Mouse (Mus musculus): ENCODE measurements around the gene Pacrg. TPM values are rescaled to one million over a fixed set of nuclear protein-coding genes. Genes with fewer than 3 reads are reported as not detected.

Gene Pacrg
- total RNA-seq, 2 experiments from 2014 or later = 0.25 to 0.48 TPM

DNA sequence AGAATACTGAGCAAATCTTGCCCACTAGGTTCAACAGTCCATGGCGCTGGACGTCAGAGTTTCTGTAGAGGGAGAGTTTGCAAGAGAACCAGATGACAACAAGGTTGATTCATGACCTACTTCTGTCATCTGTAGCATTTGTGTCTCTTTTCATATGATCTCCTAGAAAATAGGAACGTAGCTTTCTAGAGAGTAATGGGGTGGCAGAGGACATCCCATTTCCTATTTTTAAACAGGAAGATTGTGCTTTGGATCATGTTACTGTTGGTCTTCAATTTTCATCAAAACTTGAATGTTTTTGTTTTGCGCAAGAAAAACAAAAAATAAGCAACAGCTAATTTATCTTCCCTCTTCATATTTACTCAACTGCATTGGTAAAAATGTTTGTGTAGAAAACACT, 379.2 kb downstream of the Pacrg start:
- ATAC-seq (ENCODE audit: poor library complexity, severe bottlenecking) = no peak

DNA sequence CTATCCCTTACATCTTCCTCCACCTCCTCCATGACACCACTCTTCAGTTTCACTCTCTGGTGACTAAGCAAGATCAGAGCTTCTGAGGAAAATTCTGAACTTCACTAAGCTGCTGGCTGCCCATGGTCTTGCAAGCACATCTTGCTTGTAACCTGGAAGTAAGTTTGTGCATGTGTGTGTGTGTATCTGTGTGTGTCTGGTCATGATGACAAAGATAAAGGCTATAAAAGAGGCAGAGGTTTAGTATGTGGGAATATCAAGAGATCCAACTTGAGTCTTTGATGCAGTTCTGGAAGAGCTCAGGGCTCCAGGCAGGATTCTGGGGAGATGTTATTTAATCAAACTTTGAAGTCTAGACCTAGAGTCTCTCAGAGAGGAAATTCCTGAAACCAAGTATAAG, 381.4 kb downstream of the Pacrg start:
- ATAC-seq (ENCODE audit: poor library complexity, severe bottlenecking) = no peak

DNA sequence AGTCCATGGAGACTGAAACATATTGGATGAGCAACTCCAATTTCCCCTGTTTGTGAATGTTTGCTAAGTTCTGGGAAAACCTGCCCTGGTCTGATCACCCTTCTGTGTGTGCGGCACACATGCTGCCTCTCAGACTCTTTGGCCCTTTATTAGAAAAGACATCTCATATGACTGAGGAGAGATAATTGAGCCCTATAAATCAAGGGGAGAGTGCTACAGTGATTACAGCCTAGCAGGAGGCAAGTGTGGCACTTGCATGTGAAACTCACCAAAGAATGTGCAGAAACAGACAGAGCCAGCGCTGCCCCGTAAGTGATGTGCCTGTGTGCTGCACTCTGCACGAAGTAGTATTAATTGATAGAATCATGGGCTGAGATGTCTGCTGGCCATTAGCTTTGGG, 383.7 kb downstream of the Pacrg start:
- ATAC-seq (ENCODE audit: poor library complexity, severe bottlenecking) = no peak

DNA sequence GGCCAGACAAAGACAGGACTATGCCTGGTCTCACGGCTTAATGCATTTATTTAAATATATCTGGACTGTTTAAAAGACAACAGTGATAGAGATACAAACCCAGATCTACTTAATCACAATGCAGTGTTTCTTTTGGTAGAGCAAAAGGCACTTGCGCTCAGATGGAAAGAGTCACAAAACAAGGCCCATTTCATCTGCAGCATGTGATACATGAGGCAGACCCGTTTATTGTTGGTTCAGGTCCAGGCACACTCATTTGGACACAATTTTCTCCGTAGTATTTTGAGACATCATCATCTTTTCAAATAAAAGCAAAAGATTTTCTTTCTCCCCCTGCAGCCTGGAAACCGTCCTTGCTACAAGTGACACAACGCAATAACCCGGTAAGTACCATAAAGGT, 384.1 kb downstream of the Pacrg start:
- no peak for ATAC-seq (ENCODE audit: poor library complexity, severe bottlenecking)

DNA sequence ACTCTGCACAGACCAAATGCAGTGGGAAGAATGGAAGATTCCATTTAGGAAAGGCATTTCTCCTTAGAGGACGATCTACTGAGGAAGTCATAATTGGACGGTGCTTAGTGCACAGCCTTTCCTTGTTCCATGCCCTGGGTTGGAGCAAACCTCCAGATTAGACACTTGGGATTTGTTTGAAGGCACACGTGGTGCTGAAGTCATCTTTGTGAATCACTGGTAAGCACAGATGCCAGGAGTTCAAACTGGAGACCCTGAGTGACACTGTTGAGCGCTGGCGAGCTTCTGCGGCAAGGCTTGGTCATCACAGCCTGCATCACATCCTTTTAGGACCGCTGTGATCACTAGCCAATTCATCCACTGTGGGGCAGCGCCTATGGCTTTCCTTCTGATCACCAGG, 385.7 kb downstream of the Pacrg start:
- no peak for ATAC-seq (ENCODE audit: poor library complexity, severe bottlenecking)

DNA sequence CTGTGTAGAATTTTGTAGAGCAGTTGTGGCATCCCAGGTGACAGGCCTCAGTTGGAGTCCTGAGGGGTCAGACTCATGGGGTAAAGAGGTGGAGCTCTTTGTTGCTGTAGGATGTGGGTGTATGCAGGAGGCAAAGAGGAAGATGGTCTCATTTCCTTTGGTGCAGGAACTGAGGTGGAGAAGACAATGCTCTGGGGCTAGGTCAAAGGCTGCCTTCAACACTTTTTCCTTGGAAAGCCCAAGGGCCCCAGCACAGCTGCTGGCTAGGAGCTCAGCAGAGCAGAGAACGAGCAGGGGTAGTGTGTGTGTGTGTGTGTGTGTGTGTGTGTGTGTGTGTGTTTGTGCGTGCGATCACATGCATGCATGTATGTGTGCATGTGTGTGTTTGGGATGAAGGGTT, 387.3 kb downstream of the Pacrg start:
- no peak for ATAC-seq (ENCODE audit: poor library complexity, severe bottlenecking)

DNA sequence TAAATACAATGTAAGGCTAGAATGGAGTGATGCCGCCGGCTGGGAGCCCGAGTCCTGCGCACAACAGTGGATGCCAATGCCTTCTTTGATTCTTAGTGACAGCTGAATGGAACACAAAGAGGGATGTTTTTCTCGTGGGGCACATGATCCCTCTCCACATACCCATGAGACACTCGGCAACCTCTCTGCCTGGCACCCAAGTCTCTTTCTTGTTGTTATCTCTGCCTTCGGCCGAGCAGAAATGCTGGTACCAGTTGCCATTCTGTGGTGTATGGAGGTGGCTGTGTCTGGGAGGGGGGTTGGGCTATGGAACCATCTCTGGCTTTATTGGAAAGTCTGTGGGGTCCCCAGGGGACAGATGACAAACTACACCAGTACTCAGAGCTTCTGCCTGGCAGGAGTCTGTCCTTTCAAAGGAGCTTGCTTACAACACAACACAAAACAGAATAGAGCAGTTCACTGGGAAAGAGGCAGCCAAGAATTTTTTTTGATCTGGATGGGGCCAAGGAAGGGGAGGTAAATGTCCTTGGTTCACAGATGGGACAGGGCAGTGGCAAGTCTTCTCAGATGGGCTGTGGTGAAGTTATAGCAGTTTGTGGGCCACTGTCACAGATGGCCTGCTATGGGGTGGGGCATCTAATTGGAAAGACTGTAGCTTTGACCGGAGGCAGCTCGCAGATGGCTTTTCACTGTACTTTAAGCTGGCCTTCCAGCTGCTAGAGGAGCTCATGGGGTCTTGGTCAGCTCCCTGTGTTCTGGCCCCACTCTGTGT, 388.6 kb downstream of the Pacrg start:
- ATAC-seq (ENCODE audit: poor library complexity, severe bottlenecking) = no peak

DNA sequence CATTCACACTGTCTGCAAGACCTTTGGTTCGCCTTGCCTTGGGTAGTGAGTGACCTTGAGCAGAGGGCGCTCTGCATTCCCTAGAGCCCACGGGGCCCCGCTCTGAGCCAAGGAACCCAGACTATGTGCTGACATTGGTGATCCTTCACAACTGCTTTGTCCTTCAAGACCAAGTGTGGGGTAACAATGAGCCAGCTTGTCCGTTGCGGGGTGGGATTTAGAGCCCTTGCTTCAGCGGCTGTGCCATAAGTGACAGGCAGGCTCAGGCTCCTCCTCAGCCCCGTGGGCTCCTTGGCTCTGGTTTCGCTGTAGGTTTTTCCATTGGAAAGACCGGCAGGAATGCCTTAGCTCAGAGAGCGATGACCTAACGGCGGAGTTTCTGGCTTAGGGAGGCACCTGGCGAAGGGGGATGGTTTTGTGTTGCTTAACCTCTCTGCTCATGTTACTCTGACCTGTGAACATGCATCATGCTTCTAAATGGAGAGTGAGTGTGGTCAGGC, 390.3 kb downstream of the Pacrg start:
- ATAC-seq (ENCODE audit: poor library complexity, severe bottlenecking) = no peak

DNA sequence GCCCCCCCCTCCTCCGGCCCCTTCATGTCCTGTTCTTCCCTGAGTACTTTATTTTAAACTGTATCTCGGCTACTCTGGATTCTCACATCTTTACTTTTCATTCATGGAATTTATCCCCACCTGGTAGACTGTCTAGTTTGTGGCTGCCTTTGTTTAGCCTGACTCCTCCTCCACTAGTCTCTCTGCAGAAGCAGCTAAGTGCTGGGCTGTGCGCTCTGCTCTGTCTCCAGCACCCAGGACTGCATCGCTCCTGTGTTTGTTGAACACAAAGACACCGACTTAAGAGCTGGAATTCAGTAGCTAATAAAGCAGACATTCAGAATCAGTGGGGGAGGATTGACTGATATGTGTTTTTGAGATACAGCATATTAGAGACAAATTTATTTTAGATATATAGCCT, 391.7 kb downstream of the Pacrg start:
- ATAC-seq (ENCODE audit: poor library complexity, severe bottlenecking) = no peak

DNA sequence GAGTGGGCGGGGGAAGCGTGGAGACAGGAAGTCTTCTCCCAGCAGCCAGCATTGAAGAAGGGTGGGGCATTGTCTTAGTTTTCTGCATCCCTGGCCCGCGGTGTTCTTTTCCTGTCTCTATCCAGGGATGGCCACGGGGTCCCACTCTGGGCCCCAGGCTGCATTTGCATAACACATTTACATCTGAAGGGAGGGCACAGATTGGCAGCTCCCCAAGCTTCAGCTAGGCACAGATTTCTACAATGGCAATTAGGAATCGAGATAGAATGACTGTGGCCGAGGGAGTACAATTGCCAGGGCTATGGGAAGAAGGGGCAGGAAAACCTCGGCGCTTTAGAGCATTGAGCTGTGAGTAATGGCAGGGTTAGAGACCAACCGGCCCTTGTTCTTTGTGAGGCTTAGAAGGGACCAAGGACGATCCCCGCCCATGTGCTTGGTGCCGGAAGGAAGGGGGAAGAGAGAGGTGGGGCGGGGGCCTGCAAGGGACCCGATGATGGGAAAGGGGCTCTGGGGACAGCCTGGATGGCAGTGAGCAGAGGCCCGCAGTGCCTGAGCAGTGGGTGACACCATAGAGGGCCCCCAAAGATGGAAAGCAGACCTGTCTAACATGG, 398.5 kb downstream of the Pacrg start:
- ATAC-seq (ENCODE audit: poor library complexity, severe bottlenecking) = no peak

DNA sequence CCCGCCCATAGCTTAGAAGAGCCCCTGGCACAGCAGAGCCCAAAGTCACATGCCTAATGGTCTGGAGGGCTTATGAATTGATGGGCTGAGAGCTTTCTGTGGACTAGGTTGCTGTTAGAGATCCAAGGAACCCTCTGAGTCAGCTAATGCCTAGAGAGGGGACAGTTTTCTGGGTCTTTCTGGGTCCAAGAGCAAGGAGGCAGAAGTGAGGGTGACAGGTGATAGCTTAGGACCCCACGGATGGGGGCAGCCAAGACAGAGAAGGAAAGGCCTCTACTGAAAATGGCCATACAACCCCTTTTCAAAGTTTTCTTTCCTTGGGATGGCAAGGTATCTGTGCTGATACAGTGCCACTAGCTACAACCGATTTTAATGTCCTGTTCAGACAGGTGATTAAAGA, 399.1 kb downstream of the Pacrg start:
- no peak for ATAC-seq (ENCODE audit: poor library complexity, severe bottlenecking)

DNA sequence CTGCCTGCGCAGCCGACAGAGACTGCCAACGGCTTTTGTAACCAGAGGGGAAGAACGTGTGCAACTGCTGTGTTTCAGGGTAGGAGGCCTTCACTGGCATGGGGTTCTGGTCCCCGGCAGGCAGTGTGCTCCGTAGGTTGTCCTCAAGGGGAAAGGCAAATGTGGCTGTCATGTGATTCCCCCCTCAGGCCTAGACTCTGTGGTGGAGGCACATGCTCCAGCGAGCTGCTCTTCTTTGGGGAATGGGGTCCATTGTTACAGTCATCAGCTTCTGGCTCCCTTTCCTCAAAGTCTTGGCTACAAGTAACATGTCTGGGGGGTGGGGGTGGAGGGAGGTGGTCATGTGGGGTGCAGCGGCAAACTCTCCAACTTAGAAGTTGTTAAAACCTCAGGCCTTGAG, 400.3 kb downstream of the Pacrg start:
- no peak for ATAC-seq (ENCODE audit: poor library complexity, severe bottlenecking)

DNA sequence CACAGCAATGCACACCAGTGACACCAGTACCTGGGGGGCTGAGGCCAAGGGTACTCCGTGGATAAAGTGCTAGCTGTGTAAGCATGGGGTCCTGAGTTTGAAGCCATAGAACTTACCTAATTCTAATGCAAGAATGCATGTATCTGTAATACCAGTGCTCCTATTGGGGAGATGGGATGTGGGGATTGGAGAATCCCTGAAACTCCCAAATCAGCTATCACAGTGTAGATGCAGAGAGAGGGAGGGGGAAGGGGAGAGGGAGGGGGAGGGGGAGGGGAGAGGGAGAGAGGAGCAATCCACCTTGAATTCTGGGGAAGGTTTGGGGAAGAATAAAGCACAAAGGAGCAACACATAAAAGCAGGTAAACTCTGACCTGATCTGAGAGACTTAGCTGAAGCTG, 405.2 kb downstream of the Pacrg start:
- ATAC-seq (ENCODE audit: poor library complexity, severe bottlenecking) = no peak

DNA sequence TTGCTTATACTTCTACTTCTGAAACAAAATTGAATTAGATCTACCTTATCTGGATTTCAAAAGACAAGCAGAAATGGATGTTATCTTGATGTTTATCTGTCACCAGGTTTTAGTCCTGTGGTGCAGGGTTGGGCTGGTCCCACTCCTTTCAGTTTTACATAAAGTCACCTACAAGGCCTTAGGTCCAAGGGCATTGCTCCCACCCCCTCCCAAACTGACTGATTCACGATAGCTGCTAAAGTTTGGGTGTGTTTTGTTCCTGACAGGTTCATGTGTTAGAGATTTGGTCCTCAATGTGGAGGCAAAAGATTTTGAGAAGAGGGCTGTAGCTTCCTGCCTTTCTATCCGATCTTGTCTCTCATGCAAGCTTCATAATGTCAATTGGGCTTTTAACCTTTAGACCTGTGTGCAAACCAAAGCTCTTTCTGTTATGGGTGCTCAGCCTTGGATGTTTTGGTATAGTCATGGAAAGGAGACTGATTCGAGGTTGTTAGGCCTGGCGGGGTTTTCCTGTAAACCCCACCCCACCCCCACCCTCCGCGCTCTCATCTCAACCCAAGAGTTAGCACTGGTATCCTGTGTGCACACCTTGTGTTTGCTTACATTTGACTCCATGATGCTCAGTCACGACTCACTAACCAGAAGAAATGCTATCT, 407.5 kb downstream of the Pacrg start:
- ATAC-seq (ENCODE audit: poor library complexity, severe bottlenecking) = no peak

DNA sequence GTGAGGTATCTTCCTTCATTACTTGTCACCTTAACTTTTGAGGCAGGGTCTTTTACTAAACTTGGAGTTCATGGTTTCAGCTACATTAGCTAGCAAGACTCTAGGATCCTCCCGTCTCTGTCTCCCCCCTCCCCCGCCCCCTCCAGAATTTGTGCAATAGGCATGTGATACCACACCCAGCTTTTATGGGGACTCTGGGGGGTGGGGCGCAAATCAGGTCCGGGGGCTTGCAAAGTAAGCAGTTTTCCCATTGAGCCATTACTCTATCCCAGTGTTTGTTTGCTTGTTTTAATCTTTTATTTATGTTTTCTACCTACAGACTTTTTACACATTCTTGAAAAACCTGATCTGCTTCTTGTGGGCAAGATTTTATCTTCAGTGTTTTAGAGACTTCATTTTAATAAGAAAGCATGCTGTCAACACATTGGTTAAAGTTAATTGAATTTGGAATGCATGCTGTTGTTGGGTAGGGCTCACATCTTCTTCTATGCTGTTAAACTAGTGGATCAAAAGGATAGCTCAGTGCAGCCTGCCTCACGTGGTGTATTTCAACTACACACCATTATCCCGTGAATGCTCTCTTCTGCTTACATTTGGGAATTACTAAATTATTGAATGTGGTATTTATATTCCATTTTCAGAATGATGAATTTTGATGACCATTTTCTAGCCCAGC, 408.1 kb downstream of the Pacrg start:
- ATAC-seq (ENCODE audit: poor library complexity, severe bottlenecking) = no peak

DNA sequence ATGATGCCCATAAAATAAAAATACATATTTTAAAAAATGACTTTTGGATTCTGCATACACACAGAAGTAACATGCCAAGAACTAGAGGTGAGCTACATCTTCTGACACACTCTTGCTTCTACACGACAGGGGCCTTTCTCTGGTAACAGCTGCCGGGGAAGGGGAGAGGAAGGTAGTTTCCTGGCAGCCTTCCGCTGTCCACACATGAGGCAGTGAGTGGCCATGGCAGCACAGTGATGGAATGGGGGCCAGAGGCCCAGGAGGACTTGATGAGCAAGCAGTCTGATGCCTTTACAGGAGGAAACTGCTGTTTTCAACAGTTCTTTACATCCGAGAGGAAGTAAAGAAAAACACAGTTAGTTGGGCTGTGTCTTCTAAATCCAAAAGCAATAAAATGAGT, 409.3 kb downstream of the Pacrg start:
- ATAC-seq (ENCODE audit: poor library complexity, severe bottlenecking) = no peak

DNA sequence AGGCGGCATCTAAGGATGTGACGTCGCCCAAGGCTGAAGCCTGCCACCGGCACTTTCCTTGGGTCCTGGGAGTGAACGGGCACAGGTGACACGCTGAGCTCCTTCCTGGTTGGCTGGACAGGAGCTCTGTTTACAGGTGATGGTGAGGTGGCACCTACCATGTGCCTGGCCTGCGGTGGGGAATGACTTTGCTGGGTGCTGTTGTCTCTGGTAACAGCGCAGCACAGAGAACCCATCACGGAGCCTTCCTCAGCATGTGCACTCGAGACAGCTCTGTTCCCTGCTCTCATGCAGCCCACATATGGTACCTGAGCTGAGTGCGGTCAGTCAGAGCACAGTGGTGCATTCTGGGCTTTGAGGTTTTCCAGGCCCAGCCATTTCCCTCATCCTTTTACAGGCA, 410.7 kb downstream of the Pacrg start:
- ATAC-seq (ENCODE audit: poor library complexity, severe bottlenecking) = no peak

DNA sequence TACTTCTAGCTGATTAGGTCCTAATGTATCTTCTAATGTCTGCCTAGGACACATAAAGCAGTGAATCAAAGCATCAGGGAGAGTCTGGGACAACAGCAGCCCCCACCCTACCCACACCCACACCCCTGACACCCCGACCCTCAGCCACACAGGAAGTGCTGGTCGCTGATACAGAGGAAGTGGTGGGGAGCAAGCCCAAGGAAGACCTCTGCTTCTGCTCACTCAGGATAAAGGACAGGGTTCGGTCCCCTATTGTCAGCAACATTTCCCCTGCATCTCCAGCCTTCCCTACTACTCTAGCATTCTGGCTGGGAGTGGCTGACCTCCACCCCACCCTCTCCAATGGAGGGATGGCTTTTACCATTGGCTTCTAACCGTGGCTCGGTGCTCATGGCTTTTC, 414.8 kb downstream of the Pacrg start:
- ATAC-seq (ENCODE audit: poor library complexity, severe bottlenecking) = peak; percentile 62

DNA sequence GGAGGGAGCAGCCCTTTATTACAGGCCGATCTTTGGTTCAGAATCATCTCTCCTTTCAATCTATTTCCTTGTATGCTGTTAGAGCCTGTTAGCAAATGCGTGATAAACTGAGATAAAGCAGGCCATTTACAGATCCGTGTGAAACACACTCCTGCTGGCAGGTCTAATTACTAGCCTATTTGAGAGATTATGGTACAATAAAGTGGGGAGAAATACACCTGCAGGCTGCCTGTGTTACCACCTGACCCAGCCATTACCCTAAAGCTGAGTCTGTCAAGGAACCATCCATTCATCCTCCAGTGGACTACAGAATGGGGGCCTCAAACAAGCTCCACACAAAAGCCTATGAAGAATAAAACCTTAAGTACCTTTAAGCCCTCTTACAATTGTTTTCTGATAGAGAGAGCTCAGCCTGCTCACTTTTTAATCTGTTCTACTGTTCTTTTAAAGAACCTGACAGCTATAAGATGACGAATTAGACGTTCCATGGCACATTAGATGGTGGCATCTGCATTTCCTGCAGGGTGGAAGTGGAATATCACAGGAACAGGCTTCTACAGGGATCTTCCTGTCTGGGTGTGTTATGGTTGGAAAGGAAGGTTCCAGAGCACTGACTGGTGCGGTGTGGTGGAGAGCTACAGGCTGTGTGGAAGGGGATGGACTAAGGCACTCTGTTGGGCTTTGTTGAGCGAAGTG, 422.4 kb downstream of the Pacrg start:
- no peak for ATAC-seq (ENCODE audit: poor library complexity, severe bottlenecking)

DNA sequence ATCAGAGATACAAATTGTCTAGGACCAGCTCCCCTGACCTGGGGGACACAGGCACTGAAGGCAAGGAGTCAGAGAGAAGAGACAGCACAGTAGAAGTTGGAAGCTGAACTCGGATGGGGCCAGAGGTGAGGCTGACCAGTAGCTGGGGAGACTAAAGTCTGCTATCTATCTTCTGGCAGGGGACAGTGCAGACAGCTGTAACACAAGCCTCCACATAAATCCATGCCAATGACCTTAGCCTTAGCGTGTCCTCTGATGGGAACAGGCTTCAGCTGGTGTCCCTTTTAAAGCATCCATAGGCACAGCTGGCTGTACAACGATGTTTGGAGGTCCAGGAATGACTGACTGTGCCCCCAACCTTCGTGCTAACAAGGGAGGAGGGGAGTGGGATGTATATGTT, 423.1 kb downstream of the Pacrg start:
- no peak for ATAC-seq (ENCODE audit: poor library complexity, severe bottlenecking)

DNA sequence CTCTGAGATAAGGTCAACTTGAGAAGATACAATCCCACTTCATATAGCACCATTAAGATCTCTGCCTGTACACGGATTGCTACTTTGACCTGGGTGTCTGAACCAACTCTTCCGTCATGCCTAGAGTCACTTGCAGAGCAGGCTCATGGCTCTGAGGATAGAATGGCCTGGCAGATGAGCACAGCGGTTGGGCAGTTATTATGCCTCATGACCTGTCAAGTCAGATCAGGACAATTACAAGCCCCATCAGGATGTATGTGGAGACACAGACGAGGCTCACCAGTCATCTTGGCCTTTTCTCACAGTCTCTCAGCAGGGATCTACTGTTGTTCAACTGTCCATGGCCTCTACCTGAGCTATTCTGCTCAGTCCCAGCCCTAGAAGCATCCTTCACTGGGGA, 424.0 kb downstream of the Pacrg start:
- no peak for ATAC-seq (ENCODE audit: poor library complexity, severe bottlenecking)
